ENCODE assay signal across 18 mouse cellular contexts in the genomic region with DNA sequence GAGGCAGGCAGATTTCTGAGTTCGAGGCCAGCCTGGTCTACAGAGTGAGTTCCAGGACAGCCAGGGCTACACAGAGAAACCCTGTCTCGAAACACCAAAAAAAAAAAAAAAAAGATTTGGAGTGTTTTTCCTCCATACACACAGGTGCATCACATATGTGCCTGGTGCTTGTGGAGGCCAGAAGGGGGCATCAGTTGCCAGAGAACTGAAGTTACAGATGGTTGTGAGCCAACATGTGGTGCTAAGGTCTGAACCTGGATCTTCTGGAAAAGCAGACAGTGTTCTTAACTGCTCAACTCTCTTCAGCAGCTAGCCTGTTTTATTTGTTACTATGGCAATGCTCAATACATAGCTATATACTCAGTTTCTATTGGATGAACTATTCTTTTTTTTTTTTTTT. TPM values are rescaled to one million over a fixed set of nuclear protein-coding genes. Genes with fewer than 3 reads are reported as not detected.
DNase-seq lines count a peak whose midpoint lies in the region; ATAC-seq and TF ChIP-seq lines count a peak whose summit lies in the region.
"Had no signal": no experiment of that assay in that cellular context is flagged by ENCODE, and none has a peak within 500 bp of the region (broad histone marks: within the 10 kb centered on the region; RNA-seq: fewer than 3 reads in every experiment).

No protein-coding gene starts in this region.

- no peak overlapping the region for H3K27ac ChIP-seq in heart, adult 2 months
- H3K27ac ChIP-seq in liver, adult 2 months (replicated peaks; ENCODE audit: insufficient read depth, low read depth, low read length), result no peak overlapping the region
- H3K27ac ChIP-seq in liver, embryonic 12.5 days, result no peak overlapping the region
- no peak overlapping the region for H3K27ac ChIP-seq in ES-Bruce4 (ENCODE audit: insufficient read depth, low read length)
- no peak overlapping the region for H3K27ac ChIP-seq in cortical plate, adult 2 months (ENCODE audit: insufficient read depth, low read length)
- H3K27ac ChIP-seq: heart, embryonic 15.5 days; limb, embryonic 13.5 days had no signal

- ATAC-seq in liver, embryonic 12.5 days, result no peak

- H3K9me3 ChIP-seq in liver, embryonic 12.5 days (replicated peaks), result no peaks in the 10 kb centered on the region
- H3K9me3 ChIP-seq in ES-Bruce4 (replicated peaks; ENCODE audit: control insufficient read depth, insufficient read depth, low read length, poor library complexity, severe bottlenecking), result no peaks in the 10 kb centered on the region
- H3K9me3 ChIP-seq: heart, embryonic 15.5 days; limb, embryonic 13.5 days had no signal

- intact Hi-C loops in heart, adult 2 months (cut with DNase I), result no loop called here

- H3K4me3 ChIP-seq in heart, adult 2 months, result no peak overlapping the region
- H3K4me3 ChIP-seq in liver, adult 2 months (ENCODE audit: insufficient read depth, low read depth, low read length), result no peak overlapping the region
- no peak overlapping the region for H3K4me3 ChIP-seq in liver, embryonic 12.5 days
- no peak overlapping the region for H3K4me3 ChIP-seq in ES-Bruce4 (ENCODE audit: low read depth, low read length)
- H3K4me3 ChIP-seq in cortical plate, adult 2 months (ENCODE audit: insufficient read depth, low read length), result no peak overlapping the region
- H3K4me3 ChIP-seq: heart, embryonic 15.5 days; limb, embryonic 13.5 days had no signal

- 84% methylated on average over 2 of the region's 2 CpGs for WGBS in heart, adult 2 months
- 91% methylated on average over 2 of the region's 2 CpGs for WGBS in liver, adult 2 months
- 92% methylated on average over 2 of the region's 2 CpGs for WGBS in liver, embryonic 12.5 days (ENCODE audit: insufficient replicate concordance)

- no peak overlapping the region for H3K9ac ChIP-seq in heart, adult 2 months (ENCODE audit: low read depth, low read length)
- H3K9ac ChIP-seq in liver, adult 2 months (ENCODE audit: low read depth, low read length), result no peak overlapping the region
- no peak overlapping the region for H3K9ac ChIP-seq in liver, embryonic 12.5 days
- no peak overlapping the region for H3K9ac ChIP-seq in ES-Bruce4 (ENCODE audit: low read depth, poor library complexity, severe bottlenecking)
- H3K9ac ChIP-seq: heart, embryonic 15.5 days; limb, embryonic 13.5 days; lung, embryonic 14.5 days had no signal

- no peaks in the 10 kb centered on the region for H3K27me3 ChIP-seq in heart, adult 2 months (ENCODE audit: control insufficient read depth, insufficient read depth, low read length)
- H3K27me3 ChIP-seq in liver, adult 2 months (ENCODE audit: control insufficient read depth, insufficient read depth, low read length), result no peaks in the 10 kb centered on the region
- no peaks in the 10 kb centered on the region for H3K27me3 ChIP-seq in liver, embryonic 12.5 days (replicated peaks)
- H3K27me3 ChIP-seq in ES-Bruce4 (ENCODE audit: control insufficient read depth, insufficient read depth, low read length, poor library complexity, severe bottlenecking), result no peaks in the 10 kb centered on the region
- H3K27me3 ChIP-seq: heart, embryonic 15.5 days; limb, embryonic 13.5 days had no signal

- no peaks in the 10 kb centered on the region for H3K36me3 ChIP-seq in heart, adult 2 months (ENCODE audit: control insufficient read depth, insufficient read depth, low read length)
- H3K36me3 ChIP-seq in liver, adult 2 months (ENCODE audit: control insufficient read depth, insufficient read depth, low read length), result peaks cover 65% of the 10 kb centered on the region
- H3K36me3 ChIP-seq in liver, embryonic 12.5 days, result peaks cover 100% of the 10 kb centered on the region
- peaks cover 55% of the 10 kb centered on the region for H3K36me3 ChIP-seq in ES-Bruce4 (ENCODE audit: control insufficient read depth, insufficient read depth, low read length, poor library complexity, severe bottlenecking)

- no peak for DNase-seq in heart, adult 2 months
- DNase-seq in heart, adult 9 months (ENCODE audit: low spot score in 2 of 2), result no peak
- no peak for DNase-seq in liver, adult 2 months (ENCODE audit: extremely low read depth, low read depth, low spot score)
- no peak for DNase-seq in thymus, postnatal 4 days
- DNase-seq: adrenal gland, postnatal 25 days; cerebellum, adult 18-20 months; cerebellum, postnatal 36 days; heart, adult 11 months; kidney, adult 9 months; lung, embryonic 14.5 days; lung, postnatal 4 days; retina, postnatal 1 day; thymus, postnatal 36 days had no signal

- no peak for TF ChIP-seq EP300 in heart, adult 2 months (IDR thresholded peaks at IDR 0.05; ENCODE audit: insufficient read depth, low read depth, low read length)
- TF ChIP-seq EP300 in ES-Bruce4 (IDR thresholded peaks at IDR 0.05; ENCODE audit: insufficient read depth, low read depth, low read length), result no peak

- TF ChIP-seq CTCF in heart, adult 2 months (IDR thresholded peaks at IDR 0.05), result peak; percentile 26
- 0 out of 2 replicates have a peak, but pooled peaks have one; percentile 12 for TF ChIP-seq CTCF in liver, adult 2 months (IDR thresholded peaks at IDR 0.05; ENCODE audit: low read depth, low read length)
- peak; percentile 16 for TF ChIP-seq CTCF in ES-Bruce4 (IDR thresholded peaks at IDR 0.05; ENCODE audit: low read depth, low read length)
- TF ChIP-seq CTCF in cortical plate, adult 2 months (IDR thresholded peaks at IDR 0.05; ENCODE audit: extremely low read depth, insufficient read depth, low read length), result 0 out of 2 replicates have a peak, but pooled peaks have one; percentile 12

- H3K4me1 ChIP-seq in heart, adult 2 months (ENCODE audit: control insufficient read depth, insufficient read depth, low read length), result no peaks in the 10 kb centered on the region; the same call in 1 of the 2 replicates
- H3K4me1 ChIP-seq in liver, adult 2 months (ENCODE audit: control insufficient read depth, insufficient read depth, low read length), result no peaks in the 10 kb centered on the region
- peaks cover 1% of the 10 kb centered on the region; the same call in 1 of the 2 replicates for H3K4me1 ChIP-seq in liver, embryonic 12.5 days
- peaks cover 2% of the 10 kb centered on the region for H3K4me1 ChIP-seq in ES-Bruce4 (ENCODE audit: control insufficient read depth, insufficient read depth, low read length)
- H3K4me1 ChIP-seq in cortical plate, adult 2 months (ENCODE audit: control insufficient read depth, insufficient read depth, low read length), result no peaks in the 10 kb centered on the region

- no peak overlapping the region for H3K4me2 ChIP-seq in liver, embryonic 12.5 days
- H3K4me2 ChIP-seq: heart, embryonic 15.5 days; limb, embryonic 13.5 days; lung, embryonic 14.5 days had no signal

- TF ChIP-seq POLR2A in heart, adult 2 months (IDR thresholded peaks at IDR 0.05; ENCODE audit: insufficient read depth, low read depth, low read length), result no peak
- TF ChIP-seq POLR2A in liver, adult 2 months (IDR thresholded peaks at IDR 0.05; ENCODE audit: extremely low read depth, insufficient read depth, low read length), result no peak
- TF ChIP-seq POLR2A in ES-Bruce4 (IDR thresholded peaks at IDR 0.05; ENCODE audit: insufficient read depth, low read length), result no peak
- no peak for TF ChIP-seq POLR2A in cortical plate, adult 2 months (IDR thresholded peaks at IDR 0.05; ENCODE audit: extremely low read depth, insufficient read depth, low read length)

- H3K79me2 ChIP-seq in heart, adult 2 months (replicated peaks; ENCODE audit: control insufficient read depth, insufficient read depth, low read length), result no peaks in the 10 kb centered on the region; the same call in 1 of the 2 replicates
- no peaks in the 10 kb centered on the region for H3K79me2 ChIP-seq in liver, adult 2 months (ENCODE audit: control insufficient read depth, insufficient read depth, low read length)

RNA-seq across cellular contexts. Expression of a gene that starts 9.1 kb away (rescaled TPM):
- 10 to 100 TPM; 19.2 to 20.4 TPM for total RNA-seq in heart, adult 2 months (2021)
- polyA plus RNA-seq in heart, adult 2 months (2012; rRNA removed), result 15.8 and 22.3 TPM in 2 replicates
- 1.0 and 2.6 TPM in 2 replicates for total RNA-seq in liver, adult 2 months (2014; rRNA removed)
- polyA plus RNA-seq in liver, adult 2 months (2012; rRNA removed), result 14.4 and 19.2 TPM in 2 replicates
- polyA plus RNA-seq in liver, embryonic 12.5 days (2016; fragmentation: Nextera tagmentation; extraction: Ambion mirVana), result 8.5 and 9.8 TPM in 2 replicates
- polyA plus RNA-seq in ES-Bruce4 (2011; ENCODE audit: insufficient read depth, insufficient read length, low read depth, missing spikeins), result 26.2 and 26.7 TPM in 2 replicates
- polyA plus RNA-seq in cortical plate, adult 2 months (2012; rRNA removed), result 35.1 TPM in 2 replicates

RNA-seq across cellular contexts. Expression of a gene that starts 13.6 kb away (rescaled TPM):
- total RNA-seq in heart, adult 2 months (2021), result 100 to 1,000 TPM; 123 to 135 TPM
- polyA plus RNA-seq in heart, adult 2 months (2012; rRNA removed), result 139 and 167 TPM in 2 replicates
- 71.3 and 78.5 TPM in 2 replicates for total RNA-seq in liver, adult 2 months (2014; rRNA removed)
- 122 and 132 TPM in 2 replicates for polyA plus RNA-seq in liver, adult 2 months (2012; rRNA removed)
- 95.5 and 96.1 TPM in 2 replicates for polyA plus RNA-seq in liver, embryonic 12.5 days (2016; fragmentation: Nextera tagmentation; extraction: Ambion mirVana)
- 124 and 125 TPM in 2 replicates for polyA plus RNA-seq in ES-Bruce4 (2011; ENCODE audit: insufficient read depth, insufficient read length, low read depth, missing spikeins)
- 304 and 309 TPM in 2 replicates for polyA plus RNA-seq in cortical plate, adult 2 months (2012; rRNA removed)

RNA-seq across cellular contexts. Expression of a gene that starts 16.6 kb away (rescaled TPM):
- total RNA-seq in heart, adult 2 months (2021), result under 1 TPM; 0.34 to 0.45 TPM
- 1.3 and 2.2 TPM in 2 replicates for polyA plus RNA-seq in heart, adult 2 months (2012; rRNA removed)
- 0.55 and 0.74 TPM in 2 replicates for total RNA-seq in liver, adult 2 months (2014; rRNA removed)
- 5.0 and 10.7 TPM in 2 replicates for polyA plus RNA-seq in liver, adult 2 months (2012; rRNA removed)
- polyA plus RNA-seq in liver, embryonic 12.5 days (2016; fragmentation: Nextera tagmentation; extraction: Ambion mirVana), result 0.08 and 0.12 TPM in 2 replicates
- polyA plus RNA-seq in ES-Bruce4 (2011; ENCODE audit: insufficient read depth, insufficient read length, low read depth, missing spikeins), result 7.3 and 8.0 TPM in 2 replicates
- polyA plus RNA-seq in cortical plate, adult 2 months (2012; rRNA removed), result 1,251 and 1,302 TPM in 2 replicates

RNA-seq across cellular contexts. Expression of a gene that starts 31.9 kb away (rescaled TPM):
- 10 to 100 TPM; 42.6 to 47.7 TPM for total RNA-seq in heart, adult 2 months (2021)
- polyA plus RNA-seq in heart, adult 2 months (2012; rRNA removed), result 36.6 and 51.3 TPM in 2 replicates
- total RNA-seq in liver, adult 2 months (2014; rRNA removed), result 59.6 and 67.3 TPM in 2 replicates
- 65.6 and 70.7 TPM in 2 replicates for polyA plus RNA-seq in liver, adult 2 months (2012; rRNA removed)
- polyA plus RNA-seq in liver, embryonic 12.5 days (2016; fragmentation: Nextera tagmentation; extraction: Ambion mirVana), result 192 and 193 TPM in 2 replicates
- 129 and 136 TPM in 2 replicates for polyA plus RNA-seq in ES-Bruce4 (2011; ENCODE audit: insufficient read depth, insufficient read length, low read depth, missing spikeins)
- polyA plus RNA-seq in cortical plate, adult 2 months (2012; rRNA removed), result 71.6 and 75.6 TPM in 2 replicates

RNA-seq across cellular contexts. Expression of a gene that starts 42.0 kb away (rescaled TPM):
- 1 to 10 TPM; 2.3 to 2.4 TPM for total RNA-seq in heart, adult 2 months (2021)
- polyA plus RNA-seq in heart, adult 2 months (2012; rRNA removed), result 2.5 and 4.8 TPM in 2 replicates
- 1.5 and 2.0 TPM in 2 replicates for total RNA-seq in liver, adult 2 months (2014; rRNA removed)
- polyA plus RNA-seq in liver, adult 2 months (2012; rRNA removed), result 1.8 and 2.1 TPM in 2 replicates
- 15.9 and 16.9 TPM in 2 replicates for polyA plus RNA-seq in liver, embryonic 12.5 days (2016; fragmentation: Nextera tagmentation; extraction: Ambion mirVana)
- 8.5 and 9.1 TPM in 2 replicates for polyA plus RNA-seq in ES-Bruce4 (2011; ENCODE audit: insufficient read depth, insufficient read length, low read depth, missing spikeins)
- polyA plus RNA-seq in cortical plate, adult 2 months (2012; rRNA removed), result 1.2 and 1.4 TPM in 2 replicates

Comparison
In these comparisons a context has a peak if more than half of its experiments do, and no peak if none do; other contexts are left out.
1. RNA of a gene that starts 16.6 kb away (polyA plus RNA-seq): 1,251 to 1,302 TPM in cortical plate, adult 2 months; 5.0 to 10.7 TPM in liver, adult 2 months, 7.3 to 8.0 TPM in ES-Bruce4, 1.3 to 2.2 TPM in heart, adult 2 months and 0.08 to 0.12 TPM in liver, embryonic 12.5 days; every median in the first group is over 100 times any median in the second.
2. Peak in every context shown above with its lines, with median percentiles within 50 percentile points of each other: CTCF ChIP-seq.